Mouse (Mus musculus) CH12.LX (cell line): ENCODE measurements around the gene Cpne9.

ENCODE experiments used
- CTCF ChIP-seq, 2 experiments: IDR thresholded peaks in 1 of 2; conservative IDR thresholded peaks in 1 of 2; 2 replicates each; pipeline ENCODE4 v1.5.1; 2011 to 2012; ENCODE audit warnings: low read depth in 2 of 2, low read length in 2 of 2, improper control_type of control experiment in 1 of 2, inconsistent platforms in 1 of 2, mild to moderate bottlenecking in 1 of 2, moderate library complexity in 1 of 2
- ELF1 ChIP-seq: IDR thresholded peaks from 2 replicates; pipeline ENCODE4 v1.6.1; 2014; ENCODE audit warnings: low read depth, mild to moderate bottlenecking, inconsistent platforms, low read length, improper control_type of control experiment
- EP300 ChIP-seq: IDR thresholded peaks from 2 replicates; pipeline ENCODE4 v1.6.1; 2011; ENCODE audit warnings: low read length, improper control_type of control experiment
- KAT2A ChIP-seq: IDR thresholded peaks from 2 replicates; pipeline ENCODE4 v1.6.1; 2012; ENCODE audit warnings: low read length, improper control_type of control experiment, inconsistent platforms; ENCODE audit not compliant: insufficient replicate concordance
- MXI1 ChIP-seq: IDR thresholded peaks from 2 replicates; pipeline ENCODE4 v1.6.1; 2011; ENCODE audit warnings: mild to moderate bottlenecking, low read depth, low read length, improper control_type of control experiment
- POLR2A ChIP-seq: IDR thresholded peaks from 2 replicates; pipeline ENCODE4 v1.6.1; 2011; ENCODE audit warnings: low read depth, mild to moderate bottlenecking, improper control_type of control experiment, low read length
- SIN3A ChIP-seq: IDR thresholded peaks from 2 replicates; pipeline ENCODE4 v1.6.1; 2012; ENCODE audit warnings: low read length, improper control_type of control experiment, inconsistent platforms

GRCm38 (mm10) chr6:113296046-113296445, 13.9 kb downstream of the Cpne9 start:
- TF ChIP-seq POLR2A (no peak), CTCF (conservative IDR thresholded peaks at IDR 0.05 in 1 of 2, IDR thresholded peaks at IDR 0.05 in 1 of 2; ENCODE audit: low read depth in 2 of 2, low read length in 2 of 2) (no peak), SIN3A (no peak), EP300 (no peak), ELF1 (no peak), MXI1 (no peak), KAT2A (no peak)
